Mouse (Mus musculus): ENCODE results near the gene B4galnt3. TPM values are rescaled to one million over a fixed set of nuclear protein-coding genes. Genes with fewer than 3 reads are reported as not detected.

B4galnt3 gene
- polyA plus RNA-seq, 1 experiment from 2014 or later = 0.73 TPM

DNA sequence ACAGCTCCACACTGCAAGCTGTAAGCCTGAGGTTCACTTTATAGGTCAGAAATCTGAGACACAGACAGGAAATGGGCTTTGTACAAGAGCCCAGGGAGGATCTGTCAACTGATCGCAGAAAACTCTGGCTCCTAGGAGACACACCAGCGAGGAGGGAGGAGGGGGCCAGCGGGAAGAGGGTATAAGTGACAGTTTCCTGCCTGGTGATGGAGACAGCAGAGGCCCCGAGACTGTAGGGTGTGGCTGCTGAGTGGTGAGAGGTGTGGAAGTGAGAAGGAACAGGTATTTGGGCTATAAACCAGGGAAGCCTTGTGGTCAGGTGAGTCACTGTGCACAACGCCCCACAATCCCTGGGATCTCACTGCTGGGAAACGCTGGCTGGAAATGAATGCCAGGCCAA, 30.2 kb downstream of the B4galnt3 start:
- Histone ChIP-seq H3K4me1 (no peaks in the 10 kb centered on the region; the same call in 1 of the 2 replicates), H3K27ac (no peak overlapping the region), H3K4me2 (no peak overlapping the region), H3K27me3 (replicated peaks) (no peaks in the 10 kb centered on the region), H3K9me3 (no peaks in the 10 kb centered on the region), H3K9ac (no peak overlapping the region), H3K4me3 (replicated peaks) (no peak overlapping the region), H3K36me3 (no peaks in the 10 kb centered on the region)
- ATAC-seq (ENCODE audit: insufficient read depth, low FRiP score, low read depth) = no peak
- WGBS = 31% methylated on average over 6 of the region's 6 CpGs

- no peaks in the 10 kb centered on the region; the same call in 1 of the 2 replicates for H3K4me1 ChIP-seq
- H3K27ac ChIP-seq = no peak overlapping the region
- H3K27me3 ChIP-seq (replicated peaks) = no peaks in the 10 kb centered on the region
- no peaks in the 10 kb centered on the region for H3K9me3 ChIP-seq
- no peak for ATAC-seq (ENCODE audit: insufficient read depth, low FRiP score, low read depth)
- 69% methylated on average over 7 of the region's 7 CpGs for WGBS
- no peak overlapping the region for H3K4me3 ChIP-seq (replicated peaks)
- H3K36me3 ChIP-seq = no peaks in the 10 kb centered on the region
- H3K4me2 ChIP-seq = no peak overlapping the region
- no peak overlapping the region for H3K9ac ChIP-seq
Observed at GRCm38 (mm10) chr6:120263608-120264007, 30.8 kb downstream of the B4galnt3 start.

- Histone ChIP-seq H3K9me3 (no peaks in the 10 kb centered on the region), H3K4me1 (no peaks in the 10 kb centered on the region; the same call in 1 of the 2 replicates), H3K27me3 (replicated peaks) (no peaks in the 10 kb centered on the region), H3K4me3 (replicated peaks) (no peak overlapping the region), H3K9ac (no peak overlapping the region), H3K36me3 (no peaks in the 10 kb centered on the region), H3K27ac (0 out of 2 replicates have a peak overlapping the region, but pooled peaks have one; percentile 16), H3K4me2 (no peak overlapping the region)
- 65% methylated on average over 12 of the region's 12 CpGs for WGBS
- ATAC-seq (ENCODE audit: insufficient read depth, low FRiP score, low read depth) = no peak
Observed at GRCm38 (mm10) chr6:120262886-120263531, 31.4 kb downstream of the B4galnt3 start.

DNA sequence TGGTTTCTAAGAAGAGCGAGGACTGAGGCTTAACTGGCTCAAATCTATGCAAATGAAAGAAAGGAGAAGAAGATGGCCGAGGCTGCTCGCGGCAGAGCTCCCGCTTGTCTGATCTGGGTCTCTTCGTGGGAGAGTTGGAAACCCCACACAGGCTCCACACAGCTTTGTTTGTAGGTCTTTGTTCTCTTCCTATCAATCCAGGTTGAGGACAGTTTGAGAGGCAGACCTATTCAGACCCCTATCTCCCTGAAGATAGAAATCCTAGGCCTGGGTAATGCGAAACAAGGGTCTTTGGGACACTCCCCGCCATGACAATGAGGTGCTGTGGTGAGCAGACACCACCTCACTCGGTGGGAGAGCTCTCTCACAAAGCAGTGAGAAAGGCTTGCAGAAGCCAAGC, 34.9 kb downstream of the B4galnt3 start:
- no peaks in the 10 kb centered on the region for H3K9me3 ChIP-seq
- no peak overlapping the region for H3K4me2 ChIP-seq
- no peak for ATAC-seq (ENCODE audit: insufficient read depth, low FRiP score, low read depth)
- H3K4me1 ChIP-seq = peaks cover 2% of the 10 kb centered on the region
- 46% methylated on average over 9 of the region's 9 CpGs for WGBS
- no peaks in the 10 kb centered on the region for H3K27me3 ChIP-seq (replicated peaks)
- no peak overlapping the region for H3K4me3 ChIP-seq (replicated peaks)
- no peak overlapping the region for H3K9ac ChIP-seq
- no peaks in the 10 kb centered on the region for H3K36me3 ChIP-seq
- no peak overlapping the region for H3K27ac ChIP-seq

DNA sequence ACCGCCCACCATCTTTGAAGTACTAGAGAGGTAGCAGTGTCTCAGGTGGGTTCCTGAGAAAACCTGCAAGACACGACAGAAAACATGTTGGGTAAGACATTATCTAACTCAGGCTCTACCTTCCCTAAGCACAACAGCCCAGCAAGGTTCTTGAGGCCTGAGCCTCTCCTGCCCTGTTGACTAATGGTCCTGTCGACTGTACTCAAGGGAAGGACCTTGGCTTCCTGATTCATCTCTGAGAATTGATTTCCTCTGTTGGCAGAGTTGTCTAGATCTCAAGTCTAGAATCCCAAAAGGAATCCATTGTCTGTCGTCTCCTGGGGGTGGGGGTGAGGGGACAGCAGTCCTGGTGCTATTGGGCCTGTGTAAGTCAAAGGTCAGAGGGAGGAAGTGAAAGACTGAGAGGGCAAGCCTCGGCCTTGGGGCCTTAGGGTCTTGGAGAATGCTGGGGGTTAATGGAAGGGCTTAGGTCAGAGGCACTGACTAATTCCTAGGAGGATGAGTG, 37.9 kb downstream of the B4galnt3 start:
- Histone ChIP-seq H3K4me2 (no peak overlapping the region), H3K4me3 (replicated peaks) (no peak overlapping the region), H3K36me3 (no peaks in the 10 kb centered on the region), H3K9ac (no peak overlapping the region), H3K4me1 (peaks cover 2% of the 10 kb centered on the region; the same call in 1 of the 2 replicates), H3K27ac (no peak overlapping the region), H3K27me3 (replicated peaks) (no peaks in the 10 kb centered on the region), H3K9me3 (no peaks in the 10 kb centered on the region)
- ATAC-seq (ENCODE audit: insufficient read depth, low FRiP score, low read depth) = no peak
- 54% methylated on average over 5 of the region's 5 CpGs for WGBS

DNA sequence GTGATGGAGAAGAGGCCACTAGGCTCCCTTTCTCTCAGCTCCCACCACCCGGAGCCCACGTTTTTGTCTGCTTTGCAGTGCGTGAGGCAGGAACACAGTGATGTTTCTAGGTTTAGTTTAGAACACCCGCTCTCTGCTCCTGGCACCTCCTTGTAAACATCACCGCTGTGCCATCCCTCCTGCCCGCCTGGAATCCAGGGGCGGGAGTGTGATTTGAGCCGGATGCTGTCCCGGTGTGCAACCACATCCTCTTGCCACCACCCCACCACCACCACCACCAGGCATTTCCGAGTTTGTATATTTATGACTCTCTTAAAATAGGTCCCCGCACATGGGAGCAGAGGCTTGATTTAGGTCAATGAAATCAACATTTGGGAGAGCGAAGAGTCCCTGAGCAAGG, 38.7 kb downstream of the B4galnt3 start:
- Histone ChIP-seq H3K27me3 (replicated peaks) (no peaks in the 10 kb centered on the region), H3K9ac (no peak overlapping the region), H3K4me2 (no peak overlapping the region), H3K36me3 (no peaks in the 10 kb centered on the region), H3K4me1 (peaks cover 2% of the 10 kb centered on the region; the same call in 1 of the 2 replicates), H3K27ac (no peak overlapping the region), H3K9me3 (no peaks in the 10 kb centered on the region), H3K4me3 (replicated peaks) (no peak overlapping the region)
- no peak for ATAC-seq (ENCODE audit: insufficient read depth, low FRiP score, low read depth)
- WGBS = 80% methylated on average over 12 of the region's 12 CpGs

- ATAC-seq (ENCODE audit: insufficient read depth, low FRiP score, low read depth) = peak; percentile 53; the same call in 1 of the 2 replicates
- Histone ChIP-seq H3K27me3 (replicated peaks) (no peaks in the 10 kb centered on the region), H3K4me1 (peaks cover 2% of the 10 kb centered on the region; the same call in 1 of the 2 replicates), H3K36me3 (no peaks in the 10 kb centered on the region), H3K4me2 (0 out of 2 replicates have a peak overlapping the region, but pooled peaks have one; percentile 8), H3K27ac (0 out of 2 replicates have a peak overlapping the region, but pooled peaks have one; percentile 26), H3K4me3 (replicated peaks) (no peak overlapping the region), H3K9ac (no peak overlapping the region), H3K9me3 (no peaks in the 10 kb centered on the region)
- WGBS = 46% methylated on average over 4 of the region's 4 CpGs
Observed at GRCm38 (mm10) chr6:120255144-120255543, 39.2 kb downstream of the B4galnt3 start.

DNA sequence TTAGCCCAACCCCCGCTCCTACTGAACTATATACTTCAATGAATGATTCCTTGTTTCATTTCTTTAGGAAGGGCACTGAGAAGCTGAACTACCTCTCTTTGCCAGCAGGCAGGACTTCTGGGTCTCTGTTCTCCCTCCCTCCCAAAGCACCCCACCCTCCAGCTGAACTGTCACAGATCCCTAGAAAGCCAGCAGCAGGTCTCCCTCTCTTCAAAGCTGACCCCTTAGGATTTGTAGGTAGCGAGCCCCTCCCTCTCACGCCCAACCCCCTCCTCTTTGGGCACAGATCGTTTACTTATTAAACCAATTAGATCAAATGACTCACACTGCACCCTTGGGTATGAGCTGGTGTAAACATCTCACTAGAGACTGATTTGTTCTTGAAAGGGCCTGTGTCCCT, 39.7 kb downstream of the B4galnt3 start:
- 46% methylated on average over 4 of the region's 4 CpGs for WGBS
- Histone ChIP-seq H3K4me1 (peaks cover 2% of the 10 kb centered on the region; the same call in 1 of the 2 replicates), H3K36me3 (no peaks in the 10 kb centered on the region), H3K27ac (0 out of 2 replicates have a peak overlapping the region, but pooled peaks have one; percentile 26), H3K9me3 (no peaks in the 10 kb centered on the region), H3K27me3 (replicated peaks) (no peaks in the 10 kb centered on the region), H3K4me3 (replicated peaks) (no peak overlapping the region), H3K9ac (no peak overlapping the region), H3K4me2 (0 out of 2 replicates have a peak overlapping the region, but pooled peaks have one; percentile 8)
- ATAC-seq (ENCODE audit: insufficient read depth, low FRiP score, low read depth) = no peak

- Histone ChIP-seq H3K4me1 (peaks cover 2% of the 10 kb centered on the region; the same call in 1 of the 2 replicates), H3K27me3 (replicated peaks) (no peaks in the 10 kb centered on the region), H3K36me3 (no peaks in the 10 kb centered on the region), H3K4me2 (no peak overlapping the region), H3K9me3 (no peaks in the 10 kb centered on the region), H3K9ac (no peak overlapping the region), H3K4me3 (replicated peaks) (no peak overlapping the region), H3K27ac (no peak overlapping the region)
- no peak for ATAC-seq (ENCODE audit: insufficient read depth, low FRiP score, low read depth)
- 81% methylated on average over 2 of the region's 2 CpGs for WGBS
Observed at GRCm38 (mm10) chr6:120252741-120253140, 41.6 kb downstream of the B4galnt3 start.

DNA sequence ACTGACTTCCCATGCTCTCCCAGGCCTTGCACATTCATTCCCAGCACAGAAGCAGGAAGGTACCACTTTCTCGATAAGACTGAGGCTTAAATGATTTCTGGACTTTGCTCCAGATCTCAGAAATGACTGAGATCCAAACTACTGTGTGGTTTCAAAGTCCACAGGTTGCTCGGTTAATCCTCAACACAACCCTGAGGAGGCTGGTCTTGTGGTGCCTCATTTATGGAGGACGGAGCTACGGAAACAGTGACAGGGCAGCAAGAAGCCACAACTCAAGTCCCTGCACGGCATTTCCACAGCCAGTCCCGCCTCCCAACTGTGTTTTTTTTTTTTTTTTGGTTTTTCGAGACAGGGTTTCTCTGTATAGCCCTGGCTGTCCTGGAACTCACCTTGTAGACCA, 43.3 kb downstream of the B4galnt3 start:
- ATAC-seq (ENCODE audit: insufficient read depth, low FRiP score, low read depth) = peak; percentile 43; the same call in 1 of the 2 replicates
- no peak overlapping the region for H3K9ac ChIP-seq
- no peak overlapping the region for H3K4me3 ChIP-seq (replicated peaks)
- H3K36me3 ChIP-seq = no peaks in the 10 kb centered on the region
- H3K9me3 ChIP-seq = no peaks in the 10 kb centered on the region
- no peaks in the 10 kb centered on the region for H3K27me3 ChIP-seq (replicated peaks)
- WGBS = 66% methylated on average over 7 of the region's 7 CpGs
- no peak overlapping the region for H3K4me2 ChIP-seq
- peaks cover 2% of the 10 kb centered on the region; the same call in 1 of the 2 replicates for H3K4me1 ChIP-seq
- no peak overlapping the region for H3K27ac ChIP-seq

GRCm38 (mm10) chr6:120249831-120250230, 44.5 kb downstream of the B4galnt3 start:
- H3K9ac ChIP-seq = no peak overlapping the region
- no peak overlapping the region for H3K4me3 ChIP-seq (replicated peaks)
- WGBS = 74% methylated on average over 5 of the region's 5 CpGs
- ATAC-seq (ENCODE audit: insufficient read depth, low FRiP score, low read depth) = no peak
- no peaks in the 10 kb centered on the region for H3K4me1 ChIP-seq
- H3K9me3 ChIP-seq = no peaks in the 10 kb centered on the region
- no peaks in the 10 kb centered on the region for H3K36me3 ChIP-seq
- no peaks in the 10 kb centered on the region for H3K27me3 ChIP-seq (replicated peaks)
- H3K4me2 ChIP-seq = no peak overlapping the region
- no peak overlapping the region for H3K27ac ChIP-seq

DNA sequence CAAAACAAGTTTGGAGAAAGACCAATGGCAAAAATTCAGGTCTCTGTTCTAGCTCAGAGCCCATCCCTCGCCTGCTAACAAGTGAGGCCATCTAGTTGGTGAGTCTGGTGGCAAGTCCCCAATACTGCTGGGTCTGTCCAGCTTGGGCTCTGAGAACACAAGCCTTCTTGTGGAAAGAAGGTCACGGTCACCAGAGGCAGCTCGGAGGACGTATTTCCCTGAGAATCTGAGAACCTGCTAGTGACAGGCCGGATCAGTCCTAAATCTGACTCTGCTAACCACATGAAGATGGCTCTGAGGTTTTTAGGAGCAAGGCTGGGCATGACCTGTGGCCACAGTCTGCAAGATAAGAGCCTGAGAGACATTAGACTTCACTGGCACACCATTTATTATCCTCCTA, 47.7 kb downstream of the B4galnt3 start:
- H3K27me3 ChIP-seq (replicated peaks) = no peaks in the 10 kb centered on the region
- no peak overlapping the region for H3K4me3 ChIP-seq (replicated peaks)
- H3K4me1 ChIP-seq = no peaks in the 10 kb centered on the region
- no peaks in the 10 kb centered on the region for H3K36me3 ChIP-seq
- H3K9ac ChIP-seq = no peak overlapping the region
- no peak for ATAC-seq (ENCODE audit: insufficient read depth, low FRiP score, low read depth)
- H3K9me3 ChIP-seq = no peaks in the 10 kb centered on the region
- no peak overlapping the region for H3K27ac ChIP-seq
- no peak overlapping the region for H3K4me2 ChIP-seq
- 77% methylated on average over 5 of the region's 5 CpGs for WGBS

Data from stomach, embryonic 15.5 days (tissue).